29 mouse cellular contexts compared by ENCODE assay signal in the genomic region with DNA sequence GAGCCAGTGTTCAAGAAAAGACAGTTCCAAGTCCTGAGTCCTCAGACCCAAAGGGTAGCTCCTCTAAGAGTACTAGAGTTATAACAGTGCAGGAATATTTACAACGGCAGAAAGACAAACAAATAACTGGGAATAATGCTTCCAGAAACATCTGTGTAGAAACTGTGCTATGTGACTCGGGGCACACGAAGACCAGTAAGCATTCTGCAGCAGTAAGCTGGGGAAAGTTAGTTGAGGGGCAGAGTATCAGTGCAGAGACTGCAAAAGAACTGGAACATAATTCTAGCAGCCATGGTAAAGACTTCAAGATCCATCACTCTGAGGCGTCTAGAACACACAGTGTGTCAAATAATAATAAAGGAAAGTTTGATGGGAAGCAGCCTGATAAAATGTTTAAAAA.
"Had no signal": no experiment of that assay in that cellular context is flagged by ENCODE, and none has a peak within 500 bp of the region (broad histone marks: within the 10 kb centered on the region; RNA-seq: fewer than 3 reads in every experiment).

No protein-coding gene starts in this region.

- H3K4me2 ChIP-seq: limb, embryonic 12.5 days; limb, embryonic 13.5 days; limb, embryonic 15.5 days; liver, embryonic 11.5 days; liver, embryonic 12.5 days; liver, embryonic 13.5 days; liver, embryonic 15.5 days; lung, embryonic 14.5 days; lung, embryonic 15.5 days; midbrain, embryonic 12.5 days; midbrain, embryonic 13.5 days; midbrain, embryonic 15.5 days; neural tube, embryonic 12.5 days had no signal

- H3K4me1 ChIP-seq: limb, embryonic 10.5 days; limb, embryonic 12.5 days; limb, embryonic 13.5 days; limb, embryonic 15.5 days; liver, embryonic 15.5 days; lung, embryonic 15.5 days; midbrain, embryonic 10.5 days; midbrain, embryonic 12.5 days; midbrain, embryonic 13.5 days; midbrain, embryonic 15.5 days; neural tube, embryonic 12.5 days had no signal

- ATAC-seq: liver, embryonic 12.5 days; liver, postnatal 0 days; lung, postnatal 0 days; midbrain, embryonic 13.5 days; midbrain, embryonic 15.5 days; midbrain, embryonic 16.5 days had no signal

- H3K27ac ChIP-seq: left cerebral cortex, adult 2 months; limb, embryonic 10.5 days; limb, embryonic 12.5 days; limb, embryonic 13.5 days; limb, embryonic 15.5 days; liver, embryonic 12.5 days; liver, embryonic 13.5 days; liver, embryonic 14.5 days; liver, embryonic 15.5 days; lung, embryonic 15.5 days; macrophage; midbrain, embryonic 10.5 days; midbrain, embryonic 12.5 days; midbrain, embryonic 13.5 days; midbrain, embryonic 15.5 days; neural tube, embryonic 12.5 days had no signal

- H3K9ac ChIP-seq: limb, embryonic 12.5 days; limb, embryonic 13.5 days; limb, embryonic 15.5 days; liver, embryonic 12.5 days; liver, embryonic 13.5 days; liver, embryonic 14.5 days; liver, embryonic 15.5 days; liver, postnatal 0 days; lung, embryonic 14.5 days; lung, embryonic 15.5 days; midbrain, embryonic 12.5 days; midbrain, embryonic 13.5 days; midbrain, embryonic 15.5 days; neural tube, embryonic 12.5 days had no signal

- H3K27me3 ChIP-seq: limb, embryonic 12.5 days; limb, embryonic 13.5 days; limb, embryonic 15.5 days; liver, embryonic 12.5 days; liver, embryonic 13.5 days; liver, embryonic 15.5 days; lung, embryonic 15.5 days; midbrain, embryonic 12.5 days; midbrain, embryonic 13.5 days; midbrain, embryonic 15.5 days; neural tube, embryonic 12.5 days had no signal

- H3K9me3 ChIP-seq: limb, embryonic 10.5 days; limb, embryonic 12.5 days; limb, embryonic 15.5 days; liver, embryonic 15.5 days; lung, embryonic 15.5 days; midbrain, embryonic 10.5 days; midbrain, embryonic 12.5 days; midbrain, embryonic 15.5 days; neural tube, embryonic 12.5 days had no signal

- H3K4me3 ChIP-seq: left cerebral cortex, adult 2 months; limb, embryonic 10.5 days; limb, embryonic 12.5 days; limb, embryonic 13.5 days; limb, embryonic 15.5 days; liver, embryonic 12.5 days; liver, embryonic 13.5 days; liver, embryonic 15.5 days; lung, embryonic 15.5 days; midbrain, embryonic 10.5 days; midbrain, embryonic 12.5 days; midbrain, embryonic 13.5 days; midbrain, embryonic 15.5 days; neural tube, embryonic 12.5 days had no signal

- DNase-seq: left cerebral cortex, postnatal 4 days; liver; liver, embryonic 13.5 days; liver, postnatal 0 days; lung, adult 18-20 months; lung, adult 2 months; lung, embryonic 14.5 days; lung, postnatal 10 days; lung, postnatal 14 days; lung, postnatal 36 days; lung, postnatal 4 days had no signal
